ENCODE assay signal across 26 mouse cellular contexts in genomic region chr1:154183077-154183751, GRCm38 (mm10). TPM values are rescaled to one million over a fixed set of nuclear protein-coding genes. Genes with fewer than 3 reads are reported as not detected.
DNase-seq lines count a peak whose midpoint lies in the region; ATAC-seq and TF ChIP-seq lines count a peak whose summit lies in the region.
"Had no signal": no experiment of that assay in that cellular context is flagged by ENCODE, and none has a peak within 500 bp of the region (broad histone marks: within the 10 kb centered on the region; RNA-seq: fewer than 3 reads in every experiment).

No protein-coding gene starts in this region.

- POLR2A ChIA-PET in Patski (lab: Charles Lee) = no interaction called here

- peak; percentile 38 for DNase-seq in kidney, adult 2 months
- no peak for DNase-seq in kidney, postnatal 10 days
- no peak for DNase-seq in Patski (ENCODE audit: low read depth, low spot score)
- no peak for DNase-seq in layer of hippocampus, adult 11-12 months (ENCODE audit: low spot score)
- DNase-seq: adrenal gland, adult 8-10 months; B cell, adult 2 months; cerebellum, adult 8-10 months; cerebellum, postnatal 36 days; liver; lung, postnatal 14 days had no signal

- no peak overlapping the region for H3K4me2 ChIP-seq in kidney, embryonic 15.5 days
- no peak overlapping the region for H3K4me2 ChIP-seq in limb, embryonic 12.5 days
- no peak overlapping the region for H3K4me2 ChIP-seq in midbrain, embryonic 15.5 days
- H3K4me2 ChIP-seq: embryonic facial prominence, embryonic 13.5 days; forebrain, embryonic 12.5 days; liver, embryonic 15.5 days; neural tube, embryonic 13.5 days had no signal

- no peaks in the 10 kb centered on the region for H3K27me3 ChIP-seq in kidney, adult 2 months (replicated peaks; ENCODE audit: control insufficient read depth, insufficient read depth, low read length)
- H3K27me3 ChIP-seq in Patski = peaks cover 10% of the 10 kb centered on the region
- H3K27me3 ChIP-seq in kidney, embryonic 15.5 days = no peaks in the 10 kb centered on the region
- no peaks in the 10 kb centered on the region for H3K27me3 ChIP-seq in limb, embryonic 12.5 days
- H3K27me3 ChIP-seq in midbrain, embryonic 15.5 days (replicated peaks) = no peaks in the 10 kb centered on the region
- H3K27me3 ChIP-seq: CH12.LX; embryonic facial prominence, embryonic 13.5 days; forebrain, embryonic 12.5 days; liver, embryonic 15.5 days; neural tube, embryonic 13.5 days had no signal

- CTCF ChIA-PET in Patski (lab: Charles Lee) = interaction anchor here (0.8 to 1.5 kb wide), 4 partner anchors 114 to 296 kb away, joined by 3 to 5 read pairs (median 4); no protein-coding TSS in a partner anchor

- TF ChIP-seq CTCF in kidney, adult 2 months (conservative IDR thresholded peaks at IDR 0.05; ENCODE audit: insufficient read depth, insufficient read length, low read depth, low read length) = no peak
- no peak for TF ChIP-seq CTCF in Patski (IDR thresholded peaks at IDR 0.05)

- H3K9me3 ChIP-seq in kidney, embryonic 15.5 days (replicated peaks) = no peaks in the 10 kb centered on the region
- H3K9me3 ChIP-seq in limb, embryonic 12.5 days = no peaks in the 10 kb centered on the region
- no peaks in the 10 kb centered on the region for H3K9me3 ChIP-seq in midbrain, embryonic 15.5 days
- H3K9me3 ChIP-seq: embryonic facial prominence, embryonic 13.5 days; forebrain, embryonic 12.5 days; G1E; liver, embryonic 15.5 days; megakaryocyte, embryonic 14.5 days; neural tube, embryonic 13.5 days had no signal

- no peak overlapping the region for H3K4me3 ChIP-seq in kidney, adult 2 months (ENCODE audit: insufficient read depth, low read depth, low read length)
- no peak overlapping the region for H3K4me3 ChIP-seq in kidney, embryonic 15.5 days (replicated peaks)
- H3K4me3 ChIP-seq in limb, embryonic 12.5 days (replicated peaks) = no peak overlapping the region
- H3K4me3 ChIP-seq in midbrain, embryonic 15.5 days = no peak overlapping the region
- H3K4me3 ChIP-seq: embryonic facial prominence, embryonic 13.5 days; erythroblast, embryonic 14.5 days; forebrain, embryonic 12.5 days; hindbrain, embryonic 10.5 days; liver, embryonic 15.5 days; megakaryocyte, embryonic 14.5 days; myocyte; neural tube, embryonic 13.5 days had no signal

- WGBS in kidney, adult 2 months = 56% methylated on average over 7 of the region's 7 CpGs
- WGBS in kidney, embryonic 15.5 days = 70% methylated on average over 7 of the region's 7 CpGs
- 58% methylated on average over 7 of the region's 7 CpGs for WGBS in limb, embryonic 12.5 days
- WGBS in midbrain, embryonic 15.5 days = 90% methylated on average over 7 of the region's 7 CpGs

- no peak for TF ChIP-seq POLR2A in kidney, adult 2 months (IDR thresholded peaks at IDR 0.05; ENCODE audit: low read depth, low read length)

- ATAC-seq in Patski = peak; percentile 9
- no peak for ATAC-seq in kidney, embryonic 15.5 days (replicated peaks; ENCODE audit: low FRiP score)
- peak; percentile 6; the same call in 1 of the 2 replicates for ATAC-seq in limb, embryonic 12.5 days (ENCODE audit: insufficient number of reproducible peaks, insufficient read depth, low FRiP score, low TSS enrichment, low read depth)
- ATAC-seq in midbrain, embryonic 15.5 days (replicated peaks) = no peak
- ATAC-seq: activated CD4-positive, CD25-positive, alpha-beta regulatory T cell, adult 4 months; hindbrain, embryonic 16.5 days had no signal

- H3K9ac ChIP-seq in kidney, embryonic 15.5 days = no peak overlapping the region
- no peak overlapping the region for H3K9ac ChIP-seq in limb, embryonic 12.5 days (replicated peaks)
- H3K9ac ChIP-seq in midbrain, embryonic 15.5 days = no peak overlapping the region
- H3K9ac ChIP-seq: embryonic facial prominence, embryonic 13.5 days; forebrain, embryonic 12.5 days; liver, embryonic 15.5 days; neural tube, embryonic 13.5 days had no signal

- no peaks in the 10 kb centered on the region for H3K36me3 ChIP-seq in kidney, adult 2 months (ENCODE audit: control insufficient read depth, insufficient read depth, low read length)
- no peaks in the 10 kb centered on the region for H3K36me3 ChIP-seq in kidney, embryonic 15.5 days
- H3K36me3 ChIP-seq in limb, embryonic 12.5 days = no peaks in the 10 kb centered on the region
- H3K36me3 ChIP-seq in midbrain, embryonic 15.5 days (replicated peaks) = no peaks in the 10 kb centered on the region
- H3K36me3 ChIP-seq: embryonic facial prominence, embryonic 13.5 days; forebrain, embryonic 12.5 days; G1E; hindbrain, embryonic 10.5 days; liver, embryonic 15.5 days; neural tube, embryonic 13.5 days had no signal

- H3K4me1 ChIP-seq in kidney, adult 2 months (ENCODE audit: control insufficient read depth, insufficient read depth, low read length) = peaks cover 4% of the 10 kb centered on the region; the same call in 1 of the 2 replicates
- peaks cover 7% of the 10 kb centered on the region; the same call in 1 of the 2 replicates for H3K4me1 ChIP-seq in kidney, embryonic 15.5 days
- H3K4me1 ChIP-seq in limb, embryonic 12.5 days (replicated peaks) = peaks cover 22% of the 10 kb centered on the region
- H3K4me1 ChIP-seq in midbrain, embryonic 15.5 days = peaks cover 2% of the 10 kb centered on the region; the same call in 1 of the 2 replicates
- H3K4me1 ChIP-seq: forebrain, embryonic 12.5 days; hindbrain, embryonic 10.5 days; liver, embryonic 15.5 days; megakaryocyte, embryonic 14.5 days; neural tube, embryonic 13.5 days had no signal

- H3K27ac ChIP-seq in kidney, adult 2 months (ENCODE audit: insufficient read depth, low read depth, low read length) = peak overlapping the region; percentile 52
- H3K27ac ChIP-seq in kidney, embryonic 15.5 days = peak overlapping the region; percentile 73
- H3K27ac ChIP-seq in limb, embryonic 12.5 days = peak overlapping the region; percentile 36
- H3K27ac ChIP-seq in midbrain, embryonic 15.5 days = no peak overlapping the region
- H3K27ac ChIP-seq: embryonic facial prominence, embryonic 13.5 days; forebrain, embryonic 12.5 days; hindbrain, embryonic 10.5 days; liver, embryonic 15.5 days; neural tube, embryonic 13.5 days had no signal

- in situ Hi-C loops in Patski (cut with MboI; ENCODE audit: low pct_unique_long_range_greater_than_20kb) = loop anchor here (5.0 kb wide), 1 partner anchor 291 kb away; the partner anchor contains the start of gene Teddm1a

RNA-seq across cellular contexts. Expression of gene Zfp648, which starts 17.8 kb away (rescaled TPM):
- 0.84 and 1.3 TPM in 2 replicates for polyA plus RNA-seq in kidney, adult 2 months (2012; rRNA removed)
- polyA plus RNA-seq in Patski (2021) = not detected
- polyA plus RNA-seq in kidney, embryonic 15.5 days (2015; fragmentation: Nextera tagmentation; extraction: Ambion mirVana) = 0.26 and 0.28 TPM in 2 replicates
- 0.56 and 0.76 TPM in 2 replicates for polyA plus RNA-seq in limb, embryonic 12.5 days (2016; fragmentation: Nextera tagmentation; extraction: Ambion mirVana)
- 0.74 and 0.87 TPM in 2 replicates for polyA plus RNA-seq in midbrain, embryonic 15.5 days (2015; fragmentation: Nextera tagmentation; extraction: Ambion mirVana)
- polyA plus RNA-seq: activated CD4-positive, CD25-positive, alpha-beta regulatory T cell, adult 4 months; erythroblast, embryonic 14.5 days; forebrain, embryonic 12.5 days; G1E; hindbrain, embryonic 10.5 days; liver, embryonic 15.5 days; myocyte; spleen, adult 2 months had no signal

Comparison
In these comparisons a context has a peak if more than half of its experiments do, and no peak if none do; other contexts are left out.
1. ATAC-seq: peak in Patski (single experiment) and limb, embryonic 12.5 days (single experiment); none in kidney, embryonic 15.5 days (single experiment) and midbrain, embryonic 15.5 days (single experiment).